14 mouse cellular contexts compared by ENCODE assay signal in genomic region chr10:93171182-93171855, GRCm38 (mm10). TPM values are rescaled to one million over a fixed set of nuclear protein-coding genes. Genes with fewer than 3 reads are reported as not detected.
DNase-seq lines count a peak whose midpoint lies in the region; ATAC-seq and TF ChIP-seq lines count a peak whose summit lies in the region.
"Had no signal": no experiment of that assay in that cellular context is flagged by ENCODE, and none has a peak within 500 bp of the region (broad histone marks: within the 10 kb centered on the region; RNA-seq: fewer than 3 reads in every experiment).

No protein-coding gene starts in this region.

- H3K27me3 ChIP-seq in spleen, adult 2 months (ENCODE audit: control insufficient read depth, insufficient read depth, low read length), result no peaks in the 10 kb centered on the region
- H3K27me3 ChIP-seq in heart, embryonic 10.5 days (ENCODE audit: insufficient read depth, poor library complexity, severe bottlenecking), result no peaks in the 10 kb centered on the region
- H3K27me3 ChIP-seq: hindbrain, embryonic 13.5 days; kidney, embryonic 15.5 days; liver, embryonic 13.5 days; midbrain, embryonic 15.5 days; stomach, embryonic 15.5 days had no signal

- H3K9me3 ChIP-seq in heart, embryonic 10.5 days, result no peaks in the 10 kb centered on the region
- H3K9me3 ChIP-seq: hindbrain, embryonic 13.5 days; kidney, embryonic 15.5 days; liver, embryonic 13.5 days; midbrain, embryonic 15.5 days; stomach, embryonic 15.5 days had no signal

- DNase-seq in cerebellum, adult 9-10 months, result peak; percentile 43
- no peak for DNase-seq in cerebellum, postnatal 4 days (ENCODE audit: low spot score in 2 of 2)
- DNase-seq in spleen, adult 2 months (ENCODE audit: low read depth in 1 of 2, low spot score in 2 of 2), result peak; percentile 67 to 82
- DNase-seq in spleen, adult 12 weeks (ENCODE audit: low spot score), result no peak
- peak; percentile 77 to 81 for DNase-seq in spleen, postnatal 36 days (ENCODE audit: low spot score in 2 of 2)
- DNase-seq in heart, embryonic 10.5 days (ENCODE audit: low spot score), result no peak
- DNase-seq in c-Kit-positive CD71-positive TER-119-positive erythroid progenitor cells, embryonic 14.5 days (ENCODE audit: low spot score), result no peak
- DNase-seq: liver, embryonic 13.5 days had no signal

- no peak for TF ChIP-seq POLR2A in spleen, adult 2 months (IDR thresholded peaks at IDR 0.05; ENCODE audit: low read depth, low read length)

- peaks cover 3% of the 10 kb centered on the region for H3K36me3 ChIP-seq in spleen, adult 2 months (ENCODE audit: control insufficient read depth, insufficient read depth, low read length)
- H3K36me3 ChIP-seq in heart, embryonic 10.5 days, result peaks cover 14% of the 10 kb centered on the region; the same call in 1 of the 2 replicates
- H3K36me3 ChIP-seq: midbrain, embryonic 15.5 days had no signal

- peak; percentile 87 for ATAC-seq in inflammation-experienced regulatory T-cells, adult 6 months
- ATAC-seq: midbrain, embryonic 15.5 days had no signal

- no peak for TF ChIP-seq CTCF in spleen, adult 2 months (IDR thresholded peaks at IDR 0.05; ENCODE audit: extremely low read depth, insufficient read depth, insufficient read length, insufficient replicate concordance)

- H3K4me3 ChIP-seq in spleen, adult 2 months (ENCODE audit: extremely low read depth, insufficient read depth, insufficient read length), result no peak overlapping the region
- no peak overlapping the region for H3K4me3 ChIP-seq in heart, embryonic 10.5 days
- H3K4me3 ChIP-seq: hindbrain, embryonic 13.5 days; kidney, embryonic 15.5 days; left cerebral cortex, adult 2 months; liver, embryonic 13.5 days; midbrain, embryonic 15.5 days; stomach, embryonic 15.5 days had no signal

- WGBS in spleen, adult 2 months, result 32% methylated on average over 6 of the region's 6 CpGs
- WGBS in heart, embryonic 10.5 days, result 85% methylated on average over 6 of the region's 6 CpGs

- peak overlapping the region; percentile 85 for H3K27ac ChIP-seq in spleen, adult 2 months (ENCODE audit: insufficient read depth, low read length)
- no peak overlapping the region for H3K27ac ChIP-seq in heart, embryonic 10.5 days
- H3K27ac ChIP-seq: hindbrain, embryonic 13.5 days; kidney, embryonic 15.5 days; left cerebral cortex, adult 2 months; liver, embryonic 13.5 days; midbrain, embryonic 15.5 days; stomach, embryonic 15.5 days had no signal

- H3K4me1 ChIP-seq in spleen, adult 2 months (ENCODE audit: control insufficient read depth, insufficient read depth, insufficient read length), result peaks cover 26% of the 10 kb centered on the region
- H3K4me1 ChIP-seq in heart, embryonic 10.5 days, result peaks cover 14% of the 10 kb centered on the region

RNA-seq across cellular contexts. Expression of gene Cdk17, which starts 10.6 kb away (rescaled TPM):
- 18.5 and 27.3 TPM in 2 replicates for polyA plus RNA-seq in spleen, adult 2 months (2012; rRNA removed)
- polyA plus RNA-seq in inflammation-experienced regulatory T-cells, adult 6 months (2017; shearing (Covaris generic)), result 10 to 100 TPM; 40.0 to 51.5 (median 43.0) TPM
- 16.4 and 20.0 TPM in 2 replicates for polyA plus RNA-seq in heart, embryonic 10.5 days (2016; fragmentation: Nextera tagmentation; extraction: Ambion mirVana)

Comparison
In these comparisons a context has a peak if more than half of its experiments do, and no peak if none do; other contexts are left out.
1. DNase-seq: peak in cerebellum, adult 9-10 months (single experiment), spleen, adult 2 months (2 of 2) and spleen, postnatal 36 days (2 of 2); none in cerebellum, postnatal 4 days (0 of 2), spleen, adult 12 weeks (single experiment), heart, embryonic 10.5 days (single experiment) and c-Kit-positive CD71-positive TER-119-positive erythroid progenitor cells, embryonic 14.5 days (single experiment).